Mouse (Mus musculus): ENCODE results near the gene Ros1. TPM values are rescaled to one million over a fixed set of nuclear protein-coding genes. Genes with fewer than 3 reads are reported as not detected.

Ros1 gene
- polyA plus RNA-seq (2012; ENCODE audit: insufficient read depth, insufficient read length, missing spikeins) = not detected in 2 replicates

- Histone ChIP-seq H3K27ac (ENCODE audit: insufficient read depth, low read depth, low read length) (no peak within 1 kb of the TSS), H3K4me3 (ENCODE audit: insufficient read depth, low read length) (no peak within 1 kb of the TSS), H3K4me1 (ENCODE audit: control insufficient read depth, insufficient read depth, low read length) (no peaks in the 10 kb centered on the region)
- TF ChIP-seq POLR2A (IDR thresholded peaks at IDR 0.05; ENCODE audit: borderline replicate concordance, low read depth, low read length) = no peak
- no peak for TF ChIP-seq CTCF (IDR thresholded peaks at IDR 0.05; ENCODE audit: low read depth, low read length)
Measured at GRCm38 (mm10) chr10:52194957-52195852, at the start of gene Ros1. Gene Ros1 (minus strand): TSS chr10:52195244.

- no peaks in the 10 kb centered on the region for H3K4me1 ChIP-seq (ENCODE audit: control insufficient read depth, insufficient read depth, low read length)
- H3K27ac ChIP-seq (ENCODE audit: insufficient read depth, low read depth, low read length) = no peak overlapping the region
- H3K4me3 ChIP-seq (ENCODE audit: insufficient read depth, low read length) = no peak overlapping the region
- no peak for TF ChIP-seq POLR2A (IDR thresholded peaks at IDR 0.05; ENCODE audit: borderline replicate concordance, low read depth, low read length)
Measured at GRCm38 (mm10) chr10:52242680-52243323, 47.8 kb upstream of the Ros1 start.

GRCm38 (mm10) chr10:52242015-52242414 is 47.0 kb upstream of the Ros1 start:
- TF ChIP-seq CTCF (IDR thresholded peaks at IDR 0.05; ENCODE audit: low read depth, low read length) (no peak), POLR2A (IDR thresholded peaks at IDR 0.05; ENCODE audit: borderline replicate concordance, low read depth, low read length) (no peak)
- Histone ChIP-seq H3K4me1 (ENCODE audit: control insufficient read depth, insufficient read depth, low read length) (no peaks in the 10 kb centered on the region), H3K27ac (ENCODE audit: insufficient read depth, low read depth, low read length) (no peak overlapping the region), H3K4me3 (ENCODE audit: insufficient read depth, low read length) (no peak overlapping the region)

GRCm38 (mm10) chr10:52235461-52235860 is 40.4 kb upstream of the Ros1 start:
- TF ChIP-seq CTCF (IDR thresholded peaks at IDR 0.05; ENCODE audit: low read depth, low read length) (no peak), POLR2A (IDR thresholded peaks at IDR 0.05; ENCODE audit: borderline replicate concordance, low read depth, low read length) (no peak)
- H3K4me3 ChIP-seq (ENCODE audit: insufficient read depth, low read length) = no peak overlapping the region
- no peaks in the 10 kb centered on the region for H3K4me1 ChIP-seq (ENCODE audit: control insufficient read depth, insufficient read depth, low read length)
- H3K27ac ChIP-seq (ENCODE audit: insufficient read depth, low read depth, low read length) = no peak overlapping the region

- Histone ChIP-seq H3K27ac (ENCODE audit: insufficient read depth, low read depth, low read length) (no peak overlapping the region), H3K4me3 (ENCODE audit: insufficient read depth, low read length) (peak overlapping the region; percentile 61; the same call in 1 of the 2 replicates), H3K4me1 (ENCODE audit: control insufficient read depth, insufficient read depth, low read length) (no peaks in the 10 kb centered on the region)
- TF ChIP-seq POLR2A (IDR thresholded peaks at IDR 0.05; ENCODE audit: borderline replicate concordance, low read depth, low read length) (no peak), CTCF (IDR thresholded peaks at IDR 0.05; ENCODE audit: low read depth, low read length) (no peak)
Measured at GRCm38 (mm10) chr10:52234654-52234981, 39.6 kb upstream of the Ros1 start.

GRCm38 (mm10) chr10:52233969-52234653 is 39.1 kb upstream of the Ros1 start:
- H3K27ac ChIP-seq (ENCODE audit: insufficient read depth, low read depth, low read length) = no peak overlapping the region
- H3K4me1 ChIP-seq (ENCODE audit: control insufficient read depth, insufficient read depth, low read length) = no peaks in the 10 kb centered on the region
- TF ChIP-seq CTCF (IDR thresholded peaks at IDR 0.05; ENCODE audit: low read depth, low read length) (no peak), POLR2A (IDR thresholded peaks at IDR 0.05; ENCODE audit: borderline replicate concordance, low read depth, low read length) (no peak)
- H3K4me3 ChIP-seq (ENCODE audit: insufficient read depth, low read length) = peak overlapping the region; percentile 61

- TF ChIP-seq CTCF (IDR thresholded peaks at IDR 0.05; ENCODE audit: low read depth, low read length) (no peak), POLR2A (IDR thresholded peaks at IDR 0.05; ENCODE audit: borderline replicate concordance, low read depth, low read length) (no peak)
- Histone ChIP-seq H3K4me1 (ENCODE audit: control insufficient read depth, insufficient read depth, low read length) (no peaks in the 10 kb centered on the region), H3K4me3 (ENCODE audit: insufficient read depth, low read length) (peak within 1 kb of the TSS; percentile 61), H3K27ac (ENCODE audit: insufficient read depth, low read depth, low read length) (no peak within 1 kb of the TSS)
Measured at GRCm38 (mm10) chr10:52233301-52233968, 38.4 kb upstream of the Ros1 start, which contains the start of gene Dcbld1. Gene Dcbld1 (plus strand): TSS chr10:52233619.

- Histone ChIP-seq H3K4me1 (ENCODE audit: control insufficient read depth, insufficient read depth, low read length) (no peaks in the 10 kb centered on the region), H3K4me3 (ENCODE audit: insufficient read depth, low read length) (peak overlapping the region; percentile 32; the same call in 1 of the 2 replicates), H3K27ac (ENCODE audit: insufficient read depth, low read depth, low read length) (no peak overlapping the region)
- TF ChIP-seq CTCF (IDR thresholded peaks at IDR 0.05; ENCODE audit: low read depth, low read length) (no peak), POLR2A (IDR thresholded peaks at IDR 0.05; ENCODE audit: borderline replicate concordance, low read depth, low read length) (no peak)
Measured at GRCm38 (mm10) chr10:52232196-52233176, 37.4 kb upstream of the Ros1 start.

Measured in bone marrow macrophage, adult 2 months (primary cell).